Mouse (Mus musculus) midbrain, postnatal 0 days (tissue): ENCODE data around the gene Ubqln1. TPM values are rescaled to one million over a fixed set of nuclear protein-coding genes. Genes with fewer than 3 reads are reported as not detected.

Experiments used
- ATAC-seq: fragments of 200-750 bp; cut with Nextera tagmentation; 2 replicates; pipeline ENCODE4 v1.8.0; 2017; ENCODE audit warnings: moderate number of reproducible peaks, mild to moderate bottlenecking, moderate TSS enrichment, moderate library complexity; ENCODE audit not compliant: low FRiP score
- DNase-seq: peaks from one replicate; pipeline ENCODE4 v3.0.0-alpha.2; 2015; ENCODE audit warnings: low spot score
- H3K27ac ChIP-seq: fragments of 300-500 bp; sonication (generic); 2 replicates; pipeline ENCODE4 v1.5.1; 2014; ENCODE audit warnings: low read depth, mild to moderate bottlenecking, low read length, mixed read lengths
- H3K27me3 ChIP-seq: fragments of 300-500 bp; sonication (generic); 2 replicates; pipeline ENCODE4 v1.6.1; 2014; ENCODE audit warnings: low read length, control low read depth, mixed read lengths; ENCODE audit not compliant: insufficient read depth
- H3K36me3 ChIP-seq: fragments of 300-500 bp; sonication (generic); 2 replicates; pipeline ENCODE4 v1.6.1; 2014; ENCODE audit warnings: low read length, control low read depth, mixed read lengths; ENCODE audit not compliant: insufficient read depth
- H3K4me1 ChIP-seq: fragments of 300-500 bp; sonication (generic); 2 replicates; pipeline ENCODE4 v1.6.1; 2014; ENCODE audit warnings: mild to moderate bottlenecking, control low read depth, antibody characterized with exemption, low read length, mixed read lengths; ENCODE audit not compliant: insufficient read depth
- H3K4me2 ChIP-seq: fragments of 300-500 bp; sonication (generic); 2 replicates; pipeline ENCODE4 v1.6.1; 2014; ENCODE audit warnings: low read depth, mild to moderate bottlenecking, low read length, mixed read lengths; ENCODE audit not compliant: poor library complexity, severe bottlenecking
- H3K4me3 ChIP-seq: fragments of 300-500 bp; sonication (generic); 2 replicates; pipeline ENCODE4 v1.5.1; 2014; ENCODE audit warnings: low read depth, mild to moderate bottlenecking, low read length, moderate library complexity
- H3K9ac ChIP-seq: fragments of 300-500 bp; sonication (generic); replicated peaks from 2 replicates; pipeline ENCODE4 v1.6.1; 2014; ENCODE audit warnings: mild to moderate bottlenecking, low read length, moderate library complexity, mixed read lengths; ENCODE audit not compliant: poor library complexity, severe bottlenecking
- H3K9me3 ChIP-seq: fragments of 300-500 bp; sonication (generic); 2 replicates; pipeline ENCODE4 v1.6.1; 2016; ENCODE audit warnings: low read length, control low read depth
- CTCF ChIP-seq: IDR thresholded peaks from 2 replicates; pipeline ENCODE4 v1.5.1; 2016; ENCODE audit warnings: antibody characterized with exemption, mild to moderate bottlenecking
- WGBS: fragments of 180-500 bp; shearing (Covaris S2); extraction: QIAGEN DNeasy Blood & Tissue Kit; methylation state at CpG from one replicate; pipeline ENCODE4 v1.1.7; 2014; 5-methylcytosine and 5-hydroxymethylcytosine counted together
- polyA plus RNA-seq: library from polyadenylated mRNA; unstranded; fragments of >200 nt; fragmentation: Nextera tagmentation; extraction: Ambion mirVana; gene quantifications from 2 replicates; pipeline ENCODE4 v1.2.1, GENCODE M21; 2015
- total RNA-seq: library from RNA; depleted of rRNA; stranded (reverse); fragments of >200 nt; gene quantifications from 2 replicates; pipeline ENCODE4 v1.2.3, GENCODE M21; 2014

Gene Ubqln1
- total and polyA plus RNA-seq, 2 experiments from 2014 or later: 109 to 222 TPM

- no peaks in the 10 kb centered on the region for H3K4me1 ChIP-seq
- no peaks in the 10 kb centered on the region for H3K9me3 ChIP-seq
- WGBS: 90% methylated on average over 5 of the region's 5 CpGs
- no peaks in the 10 kb centered on the region for H3K27me3 ChIP-seq
- DNase-seq (no peak), ATAC-seq (no peak)
- H3K9ac ChIP-seq: no peak overlapping the region
- peaks cover 18% of the 10 kb centered on the region for H3K36me3 ChIP-seq
- TF ChIP-seq CTCF: no peak
- no peak overlapping the region for H3K27ac ChIP-seq
- H3K4me3 ChIP-seq: no peak overlapping the region
- no peak overlapping the region for H3K4me2 ChIP-seq
These were observed 26.0 kb downstream of the Ubqln1 start for GRCm38 (mm10) chr13:58189473-58189872.

GRCm38 (mm10) chr13:58188412-58188811, 27.0 kb downstream of the Ubqln1 start:
- no peak overlapping the region for H3K9ac ChIP-seq
- peaks cover 18% of the 10 kb centered on the region for H3K36me3 ChIP-seq
- peak; percentile 58; the same call in 1 of the 2 replicates for ATAC-seq
- no peak overlapping the region for H3K4me2 ChIP-seq
- WGBS: 58% methylated on average over 4 of the region's 4 CpGs
- TF ChIP-seq CTCF: peak; percentile 92
- peak; percentile 86 for DNase-seq
- no peaks in the 10 kb centered on the region for H3K9me3 ChIP-seq
- no peak overlapping the region for H3K27ac ChIP-seq
- H3K4me1 ChIP-seq: no peaks in the 10 kb centered on the region
- no peaks in the 10 kb centered on the region for H3K27me3 ChIP-seq
- no peak overlapping the region for H3K4me3 ChIP-seq

- H3K36me3 ChIP-seq: peaks cover 20% of the 10 kb centered on the region
- no peak for DNase-seq
- 81% methylated on average over 3 of the region's 3 CpGs for WGBS
These were observed 27.7 kb downstream of the Ubqln1 start for GRCm38 (mm10) chr13:58187751-58188150.

GRCm38 (mm10) chr13:58186281-58186680, 29.2 kb downstream of the Ubqln1 start:
- H3K4me3 ChIP-seq: no peak overlapping the region
- peaks cover 16% of the 10 kb centered on the region for H3K36me3 ChIP-seq
- no peak for ATAC-seq
- no peaks in the 10 kb centered on the region for H3K4me1 ChIP-seq
- H3K9ac ChIP-seq: no peak overlapping the region
- H3K9me3 ChIP-seq: no peaks in the 10 kb centered on the region
- no peaks in the 10 kb centered on the region for H3K27me3 ChIP-seq
- WGBS: 66% methylated on average over 8 of the region's 8 CpGs
- DNase-seq: no peak
- no peak overlapping the region for H3K27ac ChIP-seq
- H3K4me2 ChIP-seq: no peak overlapping the region
- TF ChIP-seq CTCF: no peak

More at GRCm38 (mm10) chr13:58187751-58188150, 27.7 kb downstream of the Ubqln1 start:
- TF ChIP-seq CTCF: no peak
- Histone ChIP-seq H3K4me1 (no peaks in the 10 kb centered on the region), H3K9ac (no peak overlapping the region), H3K4me2 (no peak overlapping the region), H3K4me3 (no peak overlapping the region), H3K9me3 (no peaks in the 10 kb centered on the region), H3K27ac (no peak overlapping the region), H3K27me3 (no peaks in the 10 kb centered on the region)
- ATAC-seq: no peak

GRCm38 (mm10) chr13:58184111-58184510, 31.3 kb downstream of the Ubqln1 start:
- WGBS: 85% methylated on average over 3 of the region's 3 CpGs
- no peak for TF ChIP-seq CTCF

GRCm38 (mm10) chr13:58181607-58182551, 33.6 kb downstream of the Ubqln1 start:
- Histone ChIP-seq H3K4me1 (no peaks in the 10 kb centered on the region), H3K27ac (no peak overlapping the region), H3K4me3 (no peak overlapping the region), H3K9me3 (no peaks in the 10 kb centered on the region), H3K4me2 (no peak overlapping the region), H3K9ac (no peak overlapping the region), H3K27me3 (no peaks in the 10 kb centered on the region), H3K36me3 (peaks cover 25% of the 10 kb centered on the region)
- WGBS: 89% methylated on average over 14 of the region's 14 CpGs
- DNase-seq (no peak), ATAC-seq (no peak)
- TF ChIP-seq CTCF: no peak

More at GRCm38 (mm10) chr13:58184111-58184510, 31.3 kb downstream of the Ubqln1 start:
- DNase-seq (no peak), ATAC-seq (no peak)
- Histone ChIP-seq H3K27me3 (no peaks in the 10 kb centered on the region), H3K4me1 (no peaks in the 10 kb centered on the region), H3K9me3 (no peaks in the 10 kb centered on the region), H3K36me3 (peaks cover 19% of the 10 kb centered on the region), H3K4me3 (no peak overlapping the region), H3K4me2 (no peak overlapping the region), H3K9ac (no peak overlapping the region), H3K27ac (no peak overlapping the region)
